Mouse (Mus musculus): ENCODE measurements around the gene Pip4k2a.

DNA sequence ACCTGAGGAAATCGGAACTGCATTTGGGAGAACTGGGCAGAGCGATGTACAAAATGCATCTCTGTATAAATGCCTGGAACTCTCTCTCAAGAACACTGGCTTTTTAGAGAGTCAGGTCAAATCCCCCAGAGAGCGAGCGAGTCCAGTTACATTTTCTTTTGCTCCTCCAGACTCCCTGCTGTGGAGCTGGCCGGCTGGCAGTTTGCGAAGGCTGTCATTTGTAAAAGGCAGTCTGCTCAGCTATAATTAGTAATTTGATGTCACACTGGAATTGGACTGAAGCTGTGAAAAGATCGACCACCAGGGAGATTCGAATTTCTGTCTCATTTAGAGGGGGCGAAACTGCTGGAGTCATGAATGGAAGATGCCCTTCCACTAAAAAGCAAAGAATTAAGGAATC lies 137.2 kb downstream of the Pip4k2a start:
- TF ChIP-seq CTCF (IDR thresholded peaks at IDR 0.05; ENCODE audit: low read depth) (no peak), EP300 (IDR thresholded peaks at IDR 0.05; ENCODE audit: low read depth) (no peak)

Data from liver, embryonic 14.5 days (tissue).